Mouse (Mus musculus): ENCODE measurements around the gene Cmtm3. TPM values are rescaled to one million over a fixed set of nuclear protein-coding genes. Genes with fewer than 3 reads are reported as not detected.

Cmtm3 gene
- polyA plus RNA-seq, 1 experiment from 2014 or later = 105 TPM

DNA sequence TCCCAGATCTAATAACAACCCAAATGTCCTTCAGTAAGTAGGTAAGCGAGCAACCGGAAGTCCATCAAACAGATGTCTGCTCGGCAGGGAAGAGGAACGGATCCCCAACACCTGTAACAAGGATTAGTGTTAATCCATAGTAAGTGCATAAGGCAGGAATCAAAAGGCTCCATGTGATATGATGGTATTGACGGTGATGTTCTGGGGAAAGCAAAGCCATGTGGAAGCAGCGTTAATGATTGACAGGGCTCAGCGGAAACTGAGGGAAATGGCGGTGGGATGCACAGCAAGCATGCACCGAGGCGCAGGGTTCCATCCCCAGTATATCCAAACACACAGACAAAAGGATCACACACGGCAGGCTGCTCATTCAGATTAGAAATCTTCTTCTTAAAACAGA lies 35.1 kb downstream of the Cmtm3 start:
- H3K27me3 ChIP-seq (replicated peaks; ENCODE audit: low read depth, poor library complexity, severe bottlenecking) = no peaks in the 10 kb centered on the region
- no peak overlapping the region for H3K27ac ChIP-seq (replicated peaks)
- H3K36me3 ChIP-seq (replicated peaks) = no peaks in the 10 kb centered on the region
- DNase-seq (ENCODE audit: low spot score) = no peak
- 78% methylated on average over 11 of the region's 11 CpGs for WGBS
- no peaks in the 10 kb centered on the region for H3K9me3 ChIP-seq
- peaks cover 38% of the 10 kb centered on the region for H3K4me1 ChIP-seq
- H3K4me3 ChIP-seq = no peak overlapping the region

DNA sequence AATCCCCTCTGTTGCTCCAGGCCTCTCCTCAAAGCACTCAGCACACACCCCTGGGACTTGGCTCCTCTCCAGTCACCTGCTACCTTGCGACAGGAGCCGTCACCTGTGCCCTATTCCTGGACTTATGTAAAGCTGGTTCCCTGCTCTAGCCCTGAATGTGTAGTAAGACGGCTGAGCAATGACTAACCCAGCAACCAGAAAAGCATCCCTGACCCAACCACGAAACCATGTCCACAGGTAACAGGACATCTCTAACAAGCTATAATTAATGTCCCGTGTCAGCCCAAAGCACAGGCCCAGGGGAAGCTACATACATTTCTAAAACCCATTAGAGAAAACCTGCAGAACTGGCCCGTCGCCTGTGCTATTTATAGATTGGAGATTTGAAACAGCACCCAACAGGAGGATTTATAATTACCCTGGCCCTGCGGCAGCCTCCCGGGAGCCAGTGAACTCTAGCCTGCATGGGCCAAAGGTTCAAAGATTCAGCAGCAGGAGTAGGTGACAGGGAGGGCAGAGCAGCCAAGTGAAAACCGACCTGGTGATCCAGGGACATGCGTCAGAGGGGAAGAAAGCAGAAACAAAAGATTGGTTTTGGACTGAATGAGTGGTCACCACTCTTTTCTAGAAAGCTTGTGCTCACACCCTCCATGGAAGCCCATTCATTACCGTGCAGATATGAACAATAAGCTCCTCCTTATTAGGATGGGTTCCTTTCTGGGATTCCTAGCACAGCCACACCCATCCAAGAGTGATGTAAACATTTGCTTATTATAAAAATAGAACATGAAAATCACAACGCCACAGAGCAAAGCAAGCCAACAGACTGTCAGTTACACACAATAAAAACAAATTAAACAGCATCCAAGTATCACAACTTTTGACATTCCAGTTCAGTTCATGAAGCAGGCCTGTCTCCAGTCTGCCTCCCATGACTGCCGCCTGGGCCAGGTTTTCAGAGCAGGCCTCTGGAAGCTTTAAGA lies 35.9 kb downstream of the Cmtm3 start:
- peaks cover 41% of the 10 kb centered on the region for H3K4me1 ChIP-seq
- H3K4me3 ChIP-seq = no peak overlapping the region
- no peaks in the 10 kb centered on the region for H3K27me3 ChIP-seq (replicated peaks; ENCODE audit: low read depth, poor library complexity, severe bottlenecking)
- no peaks in the 10 kb centered on the region for H3K9me3 ChIP-seq
- peak overlapping the region; percentile 54; the same call in 1 of the 2 replicates for H3K27ac ChIP-seq (replicated peaks)
- peak; percentile 35 for DNase-seq (ENCODE audit: low spot score)
- WGBS = 56% methylated on average over 14 of the region's 14 CpGs
- H3K36me3 ChIP-seq (replicated peaks) = no peaks in the 10 kb centered on the region

DNA sequence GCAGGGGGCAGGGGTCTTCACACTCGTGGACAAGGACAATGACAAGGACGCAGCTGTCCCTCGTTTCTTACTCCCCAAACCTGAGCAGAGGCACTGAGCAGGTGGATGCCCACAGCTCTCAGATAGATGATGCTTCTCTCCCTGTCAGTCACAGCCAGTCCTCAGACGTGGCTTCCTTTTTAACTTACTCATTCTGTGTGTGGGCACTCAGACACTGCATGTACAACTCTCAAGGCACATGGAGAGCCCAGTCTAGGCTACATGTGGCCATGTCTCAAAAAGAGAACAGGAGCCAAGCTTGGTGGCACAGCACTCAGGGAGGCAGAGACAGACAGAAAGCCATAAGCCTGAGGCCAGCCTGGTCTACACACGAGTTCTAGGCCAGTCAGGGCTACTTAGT lies 36.7 kb downstream of the Cmtm3 start:
- peak overlapping the region; percentile 54; the same call in 1 of the 2 replicates for H3K27ac ChIP-seq (replicated peaks)
- no peak overlapping the region for H3K4me3 ChIP-seq

DNA sequence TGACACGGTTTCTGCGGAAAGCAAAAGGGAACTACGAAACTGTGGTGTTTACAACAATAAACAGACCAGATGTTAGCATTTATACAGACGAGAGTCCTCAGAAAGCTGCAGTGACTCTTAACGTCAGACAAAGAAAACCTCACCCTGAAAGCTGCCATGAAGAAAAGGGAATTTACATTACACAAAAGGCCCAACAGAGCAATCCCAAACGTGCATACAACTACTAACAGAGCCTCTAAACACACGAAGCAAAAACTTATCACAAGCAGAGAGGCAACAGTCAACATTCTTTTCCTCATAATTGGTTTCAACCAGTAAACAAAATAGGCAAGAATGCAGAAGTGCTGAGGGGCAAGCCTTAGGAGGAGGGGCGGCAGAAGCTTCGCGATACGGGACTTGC lies 37.5 kb downstream of the Cmtm3 start:
- no peak overlapping the region for H3K27ac ChIP-seq (replicated peaks)

More for the DNA sequence above, 36.7 kb downstream of the Cmtm3 start:
- WGBS = 67% methylated on average over 5 of the region's 5 CpGs
- no peaks in the 10 kb centered on the region for H3K9me3 ChIP-seq
- H3K27me3 ChIP-seq (replicated peaks; ENCODE audit: low read depth, poor library complexity, severe bottlenecking) = no peaks in the 10 kb centered on the region
- H3K36me3 ChIP-seq (replicated peaks) = no peaks in the 10 kb centered on the region
- peaks cover 49% of the 10 kb centered on the region for H3K4me1 ChIP-seq
- DNase-seq (ENCODE audit: low spot score) = no peak

DNA sequence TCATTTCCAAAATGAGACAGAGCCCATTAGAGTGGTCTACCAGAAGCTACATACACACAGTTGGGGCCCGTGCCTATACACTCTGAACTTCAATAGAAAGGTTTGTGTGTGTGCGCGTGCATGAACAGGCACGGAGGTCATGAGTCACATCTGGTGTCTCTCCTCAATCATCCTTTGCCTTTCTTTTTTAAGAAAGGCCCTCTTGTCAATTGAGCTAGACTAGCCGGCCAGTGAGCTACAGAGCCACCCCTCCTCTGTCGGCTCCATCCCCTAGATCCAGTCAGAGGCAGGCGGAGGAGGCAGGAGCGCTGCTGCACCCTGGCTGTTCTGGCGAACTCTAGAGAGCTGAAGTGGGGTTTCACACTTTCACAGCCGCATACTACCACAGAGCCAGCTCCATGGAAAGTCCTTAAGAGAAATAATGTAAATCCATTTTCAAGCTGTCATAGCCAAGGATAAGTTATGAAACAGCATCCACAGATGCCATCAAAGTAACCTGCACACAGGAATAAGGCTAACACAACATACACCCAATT lies 40.2 kb downstream of the Cmtm3 start:
- peak; percentile 45 for DNase-seq (ENCODE audit: low spot score)

More for the DNA sequence above, 37.5 kb downstream of the Cmtm3 start:
- DNase-seq (ENCODE audit: low spot score) = no peak
- Histone ChIP-seq H3K36me3 (replicated peaks) (no peaks in the 10 kb centered on the region), H3K27me3 (replicated peaks; ENCODE audit: low read depth, poor library complexity, severe bottlenecking) (no peaks in the 10 kb centered on the region), H3K4me3 (no peak overlapping the region), H3K9me3 (no peaks in the 10 kb centered on the region), H3K4me1 (peaks cover 56% of the 10 kb centered on the region)
- WGBS = 57% methylated on average over 11 of the region's 11 CpGs

DNA sequence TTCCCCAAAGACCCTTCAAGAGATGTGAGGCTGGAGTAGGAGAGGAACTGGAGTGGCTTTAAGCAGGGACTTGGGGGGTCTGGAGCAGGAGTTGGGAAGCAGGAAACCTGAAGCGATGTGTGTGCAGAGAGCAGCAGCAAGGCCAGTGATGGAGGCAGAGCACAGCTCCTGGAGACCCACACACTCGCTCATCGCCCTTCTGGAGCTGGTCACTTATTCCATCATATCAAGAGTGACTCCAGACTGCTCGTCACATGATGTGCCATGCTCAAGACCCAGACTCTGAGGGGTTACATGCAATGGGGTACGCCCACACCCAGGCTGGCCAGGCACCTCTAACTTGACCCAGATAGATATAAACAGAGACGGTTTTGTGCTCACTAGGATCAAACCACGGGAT lies 41.1 kb downstream of the Cmtm3 start:
- Histone ChIP-seq H3K36me3 (replicated peaks) (no peaks in the 10 kb centered on the region), H3K4me1 (peaks cover 65% of the 10 kb centered on the region), H3K4me3 (no peak overlapping the region), H3K27ac (replicated peaks) (no peak overlapping the region), H3K9me3 (no peaks in the 10 kb centered on the region), H3K27me3 (replicated peaks; ENCODE audit: low read depth, poor library complexity, severe bottlenecking) (no peaks in the 10 kb centered on the region)
- no peak for DNase-seq (ENCODE audit: low spot score)
- 86% methylated on average over 7 of the region's 7 CpGs for WGBS

More for the DNA sequence above, 40.2 kb downstream of the Cmtm3 start:
- Histone ChIP-seq H3K36me3 (replicated peaks) (no peaks in the 10 kb centered on the region), H3K27me3 (replicated peaks; ENCODE audit: low read depth, poor library complexity, severe bottlenecking) (no peaks in the 10 kb centered on the region), H3K9me3 (no peaks in the 10 kb centered on the region), H3K27ac (replicated peaks) (peak overlapping the region; percentile 24; the same call in 1 of the 2 replicates), H3K4me3 (no peak overlapping the region), H3K4me1 (peaks cover 69% of the 10 kb centered on the region)
- 34% methylated on average over 10 of the region's 10 CpGs for WGBS

DNA sequence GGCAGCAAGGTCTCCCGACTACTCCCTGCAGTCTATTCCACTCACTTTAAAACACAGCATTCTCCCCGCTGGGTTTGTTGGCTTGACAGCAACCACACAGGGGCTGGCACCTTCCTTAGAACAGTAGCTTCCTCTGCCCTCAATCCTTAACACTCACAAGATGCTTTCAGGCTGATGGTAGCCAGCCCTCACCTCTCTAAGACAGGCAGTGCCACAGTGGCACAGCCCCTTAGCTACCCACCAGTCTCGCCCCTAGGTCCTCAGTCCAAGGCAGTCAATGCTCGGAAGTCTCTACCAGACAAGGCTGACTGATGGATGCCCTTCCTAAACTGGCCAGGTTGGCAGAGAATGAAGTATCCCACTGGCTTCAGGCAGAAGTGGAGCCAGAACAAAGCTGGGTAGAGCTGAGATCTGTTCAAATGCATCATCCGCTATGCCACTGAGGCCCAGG lies 41.8 kb downstream of the Cmtm3 start:
- WGBS = 75% methylated on average over 5 of the region's 5 CpGs
- Histone ChIP-seq H3K36me3 (replicated peaks) (no peaks in the 10 kb centered on the region), H3K9me3 (no peaks in the 10 kb centered on the region), H3K27ac (replicated peaks) (no peak overlapping the region), H3K27me3 (replicated peaks; ENCODE audit: low read depth, poor library complexity, severe bottlenecking) (no peaks in the 10 kb centered on the region), H3K4me1 (peaks cover 65% of the 10 kb centered on the region), H3K4me3 (no peak overlapping the region)
- no peak for DNase-seq (ENCODE audit: low spot score)

DNA sequence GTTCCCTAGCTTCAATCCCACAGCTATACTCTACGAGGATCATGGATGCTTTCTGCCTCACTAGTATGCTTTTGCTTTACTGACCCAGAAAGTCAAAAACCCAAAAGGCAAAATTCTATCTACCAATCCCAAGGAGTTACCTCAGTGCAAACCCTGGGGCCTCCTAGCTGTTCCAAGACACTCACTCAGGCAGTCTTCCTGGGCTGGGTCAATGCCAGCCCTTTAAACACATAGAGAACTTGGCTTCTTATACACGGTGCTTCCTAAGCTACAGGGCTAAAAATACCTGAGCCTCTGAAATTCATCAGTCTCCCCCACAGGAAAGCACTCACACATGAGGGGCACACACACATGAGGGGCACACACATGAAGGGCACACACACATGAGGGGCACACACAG lies 44.1 kb downstream of the Cmtm3 start:
- H3K4me3 ChIP-seq = no peak overlapping the region
- H3K27me3 ChIP-seq (replicated peaks; ENCODE audit: low read depth, poor library complexity, severe bottlenecking) = no peaks in the 10 kb centered on the region
- no peak for DNase-seq (ENCODE audit: low spot score)
- peaks cover 80% of the 10 kb centered on the region for H3K4me1 ChIP-seq
- H3K36me3 ChIP-seq (replicated peaks) = no peaks in the 10 kb centered on the region
- no peak overlapping the region for H3K27ac ChIP-seq (replicated peaks)
- H3K9me3 ChIP-seq = no peaks in the 10 kb centered on the region
- WGBS = 88% methylated on average over 2 of the region's 2 CpGs

DNA sequence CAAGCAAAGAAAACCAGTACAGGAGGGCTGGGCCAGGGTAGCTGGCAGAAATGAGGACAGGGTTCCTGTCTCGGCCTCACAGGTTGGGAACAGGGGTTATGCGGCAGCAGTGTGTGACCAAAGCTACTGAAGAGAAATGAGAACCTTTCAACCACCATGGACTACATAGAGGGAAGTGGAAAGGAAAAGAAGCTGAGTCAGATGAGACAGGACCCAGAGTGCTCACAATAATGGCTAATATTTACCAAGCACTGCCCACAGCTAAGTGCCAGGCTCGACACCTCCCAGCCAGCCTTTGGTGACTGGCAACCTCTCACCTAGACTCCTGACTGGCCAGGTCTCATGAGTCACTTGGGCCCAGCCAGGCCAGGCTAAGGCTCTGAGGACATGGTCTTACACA lies 44.8 kb downstream of the Cmtm3 start:
- 87% methylated on average over 3 of the region's 3 CpGs for WGBS
- DNase-seq (ENCODE audit: low spot score) = no peak
- no peaks in the 10 kb centered on the region for H3K27me3 ChIP-seq (replicated peaks; ENCODE audit: low read depth, poor library complexity, severe bottlenecking)
- H3K4me1 ChIP-seq = peaks cover 77% of the 10 kb centered on the region
- H3K4me3 ChIP-seq = no peak overlapping the region
- H3K27ac ChIP-seq (replicated peaks) = no peak overlapping the region
- H3K36me3 ChIP-seq (replicated peaks) = no peaks in the 10 kb centered on the region
- no peaks in the 10 kb centered on the region for H3K9me3 ChIP-seq

DNA sequence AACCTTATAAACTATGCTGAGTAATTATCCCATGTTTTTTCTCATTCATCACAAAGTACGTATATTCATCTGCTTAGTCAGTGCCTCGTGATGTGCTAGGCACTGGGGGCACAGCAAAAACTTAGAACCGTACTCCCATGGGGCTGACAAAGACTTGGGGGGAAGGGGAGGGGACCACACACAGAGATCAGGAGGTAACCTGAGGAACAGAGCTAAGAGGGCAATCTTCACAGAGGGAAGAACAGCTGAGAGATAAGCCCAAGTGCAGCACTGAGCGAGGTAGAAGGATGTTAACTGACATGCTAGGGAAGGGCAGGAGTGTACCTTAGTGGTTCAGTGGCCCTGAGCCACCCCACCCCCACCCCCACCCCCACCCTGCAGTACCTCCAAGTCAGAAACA lies 47.5 kb downstream of the Cmtm3 start:
- Histone ChIP-seq H3K4me3 (0 out of 2 replicates have a peak overlapping the region, but pooled peaks have one; percentile 5), H3K27ac (replicated peaks) (no peak overlapping the region), H3K9me3 (no peaks in the 10 kb centered on the region), H3K27me3 (replicated peaks; ENCODE audit: low read depth, poor library complexity, severe bottlenecking) (no peaks in the 10 kb centered on the region), H3K4me1 (peaks cover 51% of the 10 kb centered on the region), H3K36me3 (replicated peaks) (0 out of 2 replicates have a peak, but pooled peaks cover 2% of the 10 kb centered on the region)
- DNase-seq (ENCODE audit: low spot score) = peak; percentile 46
- WGBS = 19% methylated on average over 4 of the region's 4 CpGs

DNA sequence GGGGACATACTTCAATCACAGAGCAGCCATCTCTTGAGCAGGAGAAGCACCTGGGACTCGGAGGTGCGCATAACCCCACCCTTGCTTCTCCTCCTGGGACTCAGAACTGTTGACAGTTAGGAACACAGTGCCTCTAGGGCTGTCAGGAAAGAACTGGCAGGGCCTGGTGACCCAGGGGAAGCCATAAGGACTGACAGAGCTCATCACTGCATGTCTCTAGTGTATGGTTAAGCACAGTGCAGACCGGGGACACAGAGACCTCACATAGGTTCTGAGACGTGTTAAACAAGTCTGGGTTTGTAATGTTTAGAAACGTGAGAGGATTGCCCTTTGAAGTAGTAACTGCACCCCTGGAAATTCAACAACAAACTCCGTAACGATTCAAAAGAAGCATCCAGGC lies 48.3 kb downstream of the Cmtm3 start:
- Histone ChIP-seq H3K4me3 (no peak overlapping the region), H3K4me1 (peaks cover 43% of the 10 kb centered on the region), H3K9me3 (no peaks in the 10 kb centered on the region), H3K27ac (replicated peaks) (no peak overlapping the region), H3K36me3 (replicated peaks) (peaks cover 7% of the 10 kb centered on the region; the same call in 1 of the 2 replicates), H3K27me3 (replicated peaks; ENCODE audit: low read depth, poor library complexity, severe bottlenecking) (no peaks in the 10 kb centered on the region)
- DNase-seq (ENCODE audit: low spot score) = no peak
- 59% methylated on average over 7 of the region's 7 CpGs for WGBS

DNA sequence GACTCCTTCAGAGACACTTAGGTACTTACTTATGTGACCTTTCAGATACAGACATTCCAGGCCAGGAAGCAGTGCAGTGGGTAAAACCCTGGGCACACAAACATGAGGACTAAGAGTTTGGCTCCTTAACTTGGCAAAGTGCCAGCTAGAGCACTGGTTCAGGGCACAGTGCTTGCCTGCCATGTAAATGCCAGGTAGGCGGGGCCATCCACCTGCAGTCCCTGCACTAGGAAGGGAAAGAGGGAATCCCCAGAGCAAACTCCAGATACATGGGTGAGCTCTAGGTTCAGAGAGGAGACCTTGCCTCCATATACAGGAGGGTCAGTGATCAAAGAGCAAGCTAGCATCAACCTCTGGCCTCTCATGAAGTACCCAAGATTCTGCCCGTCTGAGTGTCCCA lies 48.8 kb downstream of the Cmtm3 start:
- DNase-seq (ENCODE audit: low spot score) = no peak
- Histone ChIP-seq H3K27ac (replicated peaks) (no peak overlapping the region), H3K36me3 (replicated peaks) (peaks cover 7% of the 10 kb centered on the region; the same call in 1 of the 2 replicates), H3K9me3 (no peaks in the 10 kb centered on the region), H3K4me3 (no peak overlapping the region), H3K27me3 (replicated peaks; ENCODE audit: low read depth, poor library complexity, severe bottlenecking) (no peaks in the 10 kb centered on the region), H3K4me1 (peaks cover 38% of the 10 kb centered on the region)
- WGBS = 86% methylated on average over 2 of the region's 2 CpGs

Data from embryonic facial prominence, embryonic 10.5 days (tissue).